Mouse (Mus musculus): ENCODE data around the gene Exosc5. TPM values are rescaled to one million over a fixed set of nuclear protein-coding genes. Genes with fewer than 3 reads are reported as not detected.

Gene Exosc5
- total RNA-seq, 2 experiments from 2014 or later, result 18.8 to 19.6 TPM

- peak; percentile 69 for DNase-seq
These were observed 48.8 kb downstream of the Exosc5 start for GRCm38 (mm10) chr7:25707581-25708292.

GRCm38 (mm10) chr7:25709961-25710360 lies 51.0 kb downstream of the Exosc5 start:
- peak; percentile 75 for DNase-seq

GRCm38 (mm10) chr7:25710519-25711130 lies 51.7 kb downstream of the Exosc5 start:
- DNase-seq, result no peak

- DNase-seq, result no peak
These were observed 52.2 kb downstream of the Exosc5 start for GRCm38 (mm10) chr7:25711165-25711564.

- DNase-seq, result peak; percentile 69
These were observed 52.8 kb downstream of the Exosc5 start for GRCm38 (mm10) chr7:25711731-25712197.

GRCm38 (mm10) chr7:25712801-25713200 lies 53.8 kb downstream of the Exosc5 start:
- no peak for DNase-seq

- DNase-seq, result no peak
These were observed 55.6 kb downstream of the Exosc5 start for GRCm38 (mm10) chr7:25714581-25714980.

GRCm38 (mm10) chr7:25715731-25716271 lies 56.8 kb downstream of the Exosc5 start:
- no peak for DNase-seq

- DNase-seq, result no peak
These were observed 58.5 kb downstream of the Exosc5 start for GRCm38 (mm10) chr7:25717478-25717877.

GRCm38 (mm10) chr7:25718788-25719417 lies 59.9 kb downstream of the Exosc5 start, which contains the start of gene Ccdc97:
Gene Ccdc97 (minus strand): TSS chr7:25719088.
- DNase-seq, result peak; percentile 93

GRCm38 (mm10) chr7:25719761-25720610 lies 61.0 kb downstream of the Exosc5 start:
- DNase-seq, result peak; percentile 89

- DNase-seq, result no peak
These were observed 61.8 kb downstream of the Exosc5 start for GRCm38 (mm10) chr7:25720760-25721159.

Other genes starting within 250 kb of the Exosc5 start
- not detected for gene Cxcl17, start 246.3 kb upstream of the Exosc5 start, total RNA-seq (2021)
- gene Ceacam1, start 181.6 kb upstream of the Exosc5 start, total RNA-seq (2021), result 1 to 10 TPM; 9.1 to 9.7 TPM
- gene Ceacam2, start 119.3 kb upstream of the Exosc5 start, total RNA-seq (2021), result 1 to 10 TPM in 1 of 2 experiments, under 1 TPM in 1; 0.95 to 1.1 TPM
- not detected for gene Erich4, start 43.3 kb upstream of the Exosc5 start, total RNA-seq (2021)
- 10 to 100 TPM; 46.1 to 49.5 TPM for gene Dmac2, start 39.8 kb upstream of the Exosc5 start, total RNA-seq (2021)
- 1 to 10 TPM; 2.2 to 3.0 TPM for gene B3gnt8, start 32.5 kb upstream of the Exosc5 start, total RNA-seq (2021)
- gene Bckdha, start 183 bp upstream of the Exosc5 start, total RNA-seq (2021), result 10 to 100 TPM; 46.7 to 59.4 TPM
- gene Tmem91, start 16.0 kb downstream of the Exosc5 start, total RNA-seq (2021), result under 1 TPM in 1 of 2 experiments, not detected in 1; 0.56 TPM
- gene B9d2, start 21.6 kb downstream of the Exosc5 start, total RNA-seq (2021), result 10 to 100 TPM; 15.5 to 16.4 TPM
- 10 to 100 TPM; 40.9 to 42.4 TPM for gene Tgfb1, start 27.8 kb downstream of the Exosc5 start, total RNA-seq (2021)
- 10 to 100 TPM; 42.9 to 44.9 TPM for gene Ccdc97, start 59.9 kb downstream of the Exosc5 start, total RNA-seq (2021)
- 100 to 1,000 TPM; 147 to 149 TPM for gene Hnrnpul1, start 95.6 kb downstream of the Exosc5 start, total RNA-seq (2021)
- gene Axl, start 129.5 kb downstream of the Exosc5 start, total RNA-seq (2021), result 10 to 100 TPM; 79.5 to 90.3 TPM
- 1 to 10 TPM; 7.5 to 8.7 TPM for gene Cyp2s1, start 157.7 kb downstream of the Exosc5 start, total RNA-seq (2021)
- gene Cyp2b10, start 238.5 kb downstream of the Exosc5 start, total RNA-seq (2021), result under 1 TPM; 0.31 to 0.45 TPM